Mouse (Mus musculus): ENCODE measurements around the gene Itk.

GRCm38 (mm10) chr11:46276778-46277177 is 112.5 kb downstream of the Itk start:
- peak; percentile 88; the same call in 1 of the 2 replicates for TF ChIP-seq CTCF (IDR thresholded peaks at IDR 0.05; ENCODE audit: control insufficient read depth, insufficient read depth, insufficient replicate concordance, low read depth, low read length)
- no peak for TF ChIP-seq POLR2A (IDR thresholded peaks at IDR 0.05; ENCODE audit: control insufficient read depth, low read depth, low read length)

All from testis, adult 2 months (tissue).